Mouse (Mus musculus) stomach, embryonic 15.5 days (tissue): ENCODE results near the gene Wwtr1. TPM values are rescaled to one million over a fixed set of nuclear protein-coding genes. Genes with fewer than 3 reads are reported as not detected.
A peak's percentile ranks its signal among the peaks of the same experiment; 100 is the strongest.

Experiments used
- ATAC-seq: fragments of 200-750 bp; cut with Nextera tagmentation; 2 replicates; pipeline ENCODE4 v1.8.0; 2017; ENCODE audit warnings: low read depth, moderate number of reproducible peaks, moderate TSS enrichment; ENCODE audit not compliant: insufficient read depth, low FRiP score
- H3K27ac ChIP-seq: fragments of 300-500 bp; sonication (generic); 2 replicates; pipeline ENCODE4 v1.5.1; 2015; ENCODE audit warnings: mild to moderate bottlenecking, inconsistent platforms
- H3K27me3 ChIP-seq: fragments of 300-500 bp; sonication (generic); replicated peaks from 2 replicates; pipeline ENCODE4 v1.6.1; 2015; ENCODE audit warnings: inconsistent platforms
- H3K36me3 ChIP-seq: fragments of 300-500 bp; sonication (generic); 2 replicates; pipeline ENCODE4 v1.6.1; 2015; ENCODE audit warnings: inconsistent platforms
- H3K4me1 ChIP-seq: fragments of 300-500 bp; sonication (generic); 2 replicates; pipeline ENCODE4 v1.6.1; 2015; ENCODE audit warnings: inconsistent platforms
- H3K4me2 ChIP-seq: fragments of 300-500 bp; sonication (generic); 2 replicates; pipeline ENCODE4 v1.6.1; 2015; ENCODE audit warnings: mild to moderate bottlenecking, inconsistent platforms
- H3K4me3 ChIP-seq: fragments of 300-500 bp; sonication (generic); replicated peaks from 2 replicates; pipeline ENCODE4 v1.5.1; 2015; ENCODE audit warnings: inconsistent platforms
- H3K9ac ChIP-seq: fragments of 300-500 bp; sonication (generic); 2 replicates; pipeline ENCODE4 v1.6.1; 2015; ENCODE audit warnings: inconsistent platforms
- H3K9me3 ChIP-seq: fragments of 300-500 bp; sonication (generic); 2 replicates; pipeline ENCODE4 v1.6.1; 2016; ENCODE audit warnings: inconsistent platforms
- WGBS: fragments of 180-500 bp; shearing (Covaris S2); methylation state at CpG from one replicate; pipeline ENCODE4 v1.1.7; 2015; 5-methylcytosine and 5-hydroxymethylcytosine counted together
- polyA plus RNA-seq: library from polyadenylated mRNA; unstranded; fragments of >200 nt; fragmentation: Nextera tagmentation; extraction: Ambion mirVana; gene quantifications from 2 replicates; pipeline ENCODE4 v1.2.1, GENCODE M21; 2015

Gene Wwtr1
- polyA plus RNA-seq, 1 experiment from 2014 or later, result 18.9 TPM

DNA sequence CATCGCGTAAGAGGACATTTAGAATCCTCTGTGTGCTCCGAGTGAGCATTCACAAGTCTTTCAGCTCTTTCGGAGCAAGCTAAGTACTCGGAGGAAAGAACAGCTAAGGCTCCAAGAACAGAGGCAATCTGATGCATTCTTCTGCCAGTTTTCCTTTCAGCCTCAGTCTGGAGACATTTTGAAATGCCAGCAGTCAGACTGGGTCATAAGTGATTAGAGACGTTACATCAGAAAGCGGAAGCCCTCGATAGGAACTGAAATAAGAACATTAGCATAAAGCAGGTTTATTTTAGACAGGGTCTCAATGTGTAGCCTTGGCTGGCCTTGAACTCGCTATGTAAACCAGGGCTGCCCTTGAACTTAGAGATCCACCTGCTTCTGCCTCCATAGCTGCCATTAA is 41.8 kb downstream of the Wwtr1 start:
- Histone ChIP-seq H3K27ac (no peak overlapping the region), H3K9ac (no peak overlapping the region), H3K4me2 (no peak overlapping the region), H3K9me3 (no peaks in the 10 kb centered on the region), H3K36me3 (no peaks in the 10 kb centered on the region), H3K4me1 (peaks cover 6% of the 10 kb centered on the region; the same call in 1 of the 2 replicates), H3K4me3 (no peak overlapping the region), H3K27me3 (no peaks in the 10 kb centered on the region)
- WGBS, result 80% methylated on average over 9 of the region's 9 CpGs
- no peak for ATAC-seq

DNA sequence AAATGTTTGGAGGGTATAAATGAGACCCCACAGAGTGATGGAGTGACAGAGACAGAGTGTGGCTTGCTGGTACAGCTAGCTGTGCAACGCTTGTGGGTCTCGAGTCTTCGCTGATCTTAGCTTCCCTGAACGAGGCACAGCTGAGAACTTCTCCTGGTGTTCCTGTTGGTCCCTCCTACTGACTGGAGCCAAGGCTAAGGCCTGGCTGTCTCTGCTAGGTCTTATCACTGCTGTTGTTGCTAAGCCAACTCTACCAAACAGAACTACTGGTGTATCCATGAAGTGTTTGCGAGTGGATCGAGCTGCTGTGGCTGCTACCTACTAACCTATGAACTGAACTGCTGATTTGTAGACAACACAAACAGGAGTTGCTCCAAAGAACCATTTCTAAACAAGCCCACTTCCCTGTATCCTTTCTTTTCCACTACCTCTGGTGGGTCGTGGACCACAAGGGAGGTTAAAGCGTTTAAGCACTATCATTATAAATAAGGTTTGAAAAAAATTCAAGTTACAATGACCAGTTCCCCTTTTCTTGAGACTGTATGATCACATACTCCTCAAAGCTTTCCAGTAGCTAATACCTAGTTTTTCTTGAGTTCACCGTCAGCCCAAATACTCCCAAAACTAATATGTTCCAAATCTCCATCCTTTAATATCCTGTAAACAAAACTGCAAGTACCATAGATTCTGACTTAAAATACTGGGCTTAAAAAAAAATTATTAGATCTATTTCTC is 42.6 kb downstream of the Wwtr1 start:
- H3K27me3 ChIP-seq, result no peaks in the 10 kb centered on the region
- peaks cover 6% of the 10 kb centered on the region; the same call in 1 of the 2 replicates for H3K4me1 ChIP-seq
- no peaks in the 10 kb centered on the region for H3K36me3 ChIP-seq
- no peaks in the 10 kb centered on the region for H3K9me3 ChIP-seq
- WGBS, result 82% methylated on average over 9 of the region's 9 CpGs
- no peak overlapping the region for H3K27ac ChIP-seq
- H3K9ac ChIP-seq, result no peak overlapping the region
- no peak overlapping the region for H3K4me3 ChIP-seq
- ATAC-seq, result no peak
- H3K4me2 ChIP-seq, result no peak overlapping the region

DNA sequence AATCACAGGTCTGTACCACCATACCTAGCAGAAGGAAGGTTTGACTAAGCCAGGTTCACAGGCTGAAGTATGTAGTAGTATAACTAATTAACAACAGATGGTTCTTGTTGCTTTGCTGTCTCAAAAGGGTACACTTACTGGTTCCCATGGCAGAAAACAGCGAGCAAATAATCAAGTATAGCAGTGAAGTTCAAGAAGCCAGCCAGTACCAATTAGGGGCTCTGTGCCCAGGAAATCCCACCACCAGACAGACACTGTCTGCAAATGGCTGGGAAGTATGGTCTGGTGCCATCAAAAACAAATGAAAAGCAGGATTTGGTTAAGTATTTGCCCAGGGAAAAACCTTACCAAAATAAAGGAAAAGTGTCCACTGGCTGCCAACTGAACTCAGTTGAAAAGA is 44.9 kb downstream of the Wwtr1 start:
- H3K4me2 ChIP-seq, result no peak overlapping the region
- H3K27ac ChIP-seq, result no peak overlapping the region
- no peaks in the 10 kb centered on the region for H3K36me3 ChIP-seq
- H3K27me3 ChIP-seq, result no peaks in the 10 kb centered on the region
- 64% methylated on average over 1 of the region's 1 CpGs for WGBS
- H3K4me3 ChIP-seq, result no peak overlapping the region
- H3K9me3 ChIP-seq, result no peaks in the 10 kb centered on the region
- H3K9ac ChIP-seq, result no peak overlapping the region
- H3K4me1 ChIP-seq, result peaks cover 2% of the 10 kb centered on the region; the same call in 1 of the 2 replicates
- no peak for ATAC-seq

DNA sequence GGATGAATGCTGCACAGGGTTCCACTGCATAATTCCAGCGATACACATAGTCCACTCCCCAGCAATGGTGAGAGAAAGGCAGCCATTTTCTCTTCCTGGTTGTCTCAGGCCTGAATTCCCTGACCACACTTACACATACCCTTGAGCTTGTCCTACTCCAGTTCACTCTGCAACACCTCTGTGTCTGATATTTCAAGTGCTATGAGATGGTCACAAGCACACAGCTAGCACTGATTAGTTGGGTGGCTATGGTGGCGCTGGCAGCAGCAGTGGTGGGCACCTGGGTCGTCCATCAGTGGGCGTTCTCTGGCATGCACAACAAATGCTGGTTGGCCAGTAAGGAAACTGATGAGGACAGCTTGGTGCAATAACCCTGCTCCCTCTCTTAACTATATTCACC is 45.5 kb downstream of the Wwtr1 start:
- ATAC-seq, result no peak
- no peaks in the 10 kb centered on the region for H3K36me3 ChIP-seq
- no peak overlapping the region for H3K4me3 ChIP-seq
- H3K4me1 ChIP-seq, result no peaks in the 10 kb centered on the region
- H3K9me3 ChIP-seq, result no peaks in the 10 kb centered on the region
- no peak overlapping the region for H3K4me2 ChIP-seq
- no peak overlapping the region for H3K27ac ChIP-seq
- H3K27me3 ChIP-seq, result no peaks in the 10 kb centered on the region
- 93% methylated on average over 4 of the region's 4 CpGs for WGBS
- H3K9ac ChIP-seq, result no peak overlapping the region

DNA sequence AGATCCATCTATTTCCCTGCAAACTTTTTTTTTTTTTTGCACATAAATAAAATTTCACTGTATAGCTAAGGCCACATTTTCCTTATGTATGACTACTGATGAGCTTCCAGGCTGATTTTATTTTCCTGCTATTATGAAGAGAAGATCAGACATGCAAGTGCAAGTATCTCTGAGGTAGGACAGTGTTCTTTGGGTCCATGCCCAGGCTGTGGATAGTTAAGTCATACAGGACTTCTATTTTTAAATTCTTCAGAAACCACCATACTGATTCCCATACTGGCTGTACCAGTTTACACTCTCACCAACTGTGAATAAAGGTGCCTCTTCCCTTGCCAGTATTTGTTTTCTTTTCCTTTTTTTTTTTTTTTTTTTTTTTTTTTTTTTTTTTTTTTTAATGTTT is 48.6 kb downstream of the Wwtr1 start:
- no peaks in the 10 kb centered on the region for H3K27me3 ChIP-seq

DNA sequence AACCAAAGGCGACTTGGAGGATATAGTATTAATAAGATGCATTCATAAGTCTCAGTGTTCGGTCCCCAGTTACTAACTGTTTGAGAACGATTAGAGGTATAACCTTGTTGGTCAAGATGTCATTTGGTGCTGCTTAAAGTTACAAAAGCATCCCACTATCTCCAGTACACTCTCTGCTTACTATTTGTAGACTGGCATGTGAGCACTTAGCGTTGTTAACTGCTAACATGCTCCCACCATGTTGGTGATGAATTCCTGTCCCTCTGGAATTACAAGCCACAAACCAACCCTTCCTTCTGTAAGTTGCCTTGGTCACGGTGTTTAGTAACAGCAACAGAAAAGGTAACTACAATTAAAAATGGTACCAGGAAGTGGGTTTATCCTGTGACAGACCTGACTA is 52.6 kb downstream of the Wwtr1 start:
- Histone ChIP-seq H3K9me3 (no peaks in the 10 kb centered on the region), H3K36me3 (no peaks in the 10 kb centered on the region), H3K27ac (no peak overlapping the region), H3K4me3 (no peak overlapping the region), H3K9ac (no peak overlapping the region), H3K27me3 (no peaks in the 10 kb centered on the region), H3K4me2 (no peak overlapping the region), H3K4me1 (no peaks in the 10 kb centered on the region; the same call in 1 of the 2 replicates)
- no peak for ATAC-seq
- 93% methylated on average over 5 of the region's 5 CpGs for WGBS

More for the DNA sequence above, 48.6 kb downstream of the Wwtr1 start:
- Histone ChIP-seq H3K4me2 (no peak overlapping the region), H3K9me3 (no peaks in the 10 kb centered on the region), H3K27ac (no peak overlapping the region), H3K4me1 (no peaks in the 10 kb centered on the region), H3K4me3 (no peak overlapping the region), H3K36me3 (no peaks in the 10 kb centered on the region), H3K9ac (no peak overlapping the region)
- ATAC-seq, result no peak

DNA sequence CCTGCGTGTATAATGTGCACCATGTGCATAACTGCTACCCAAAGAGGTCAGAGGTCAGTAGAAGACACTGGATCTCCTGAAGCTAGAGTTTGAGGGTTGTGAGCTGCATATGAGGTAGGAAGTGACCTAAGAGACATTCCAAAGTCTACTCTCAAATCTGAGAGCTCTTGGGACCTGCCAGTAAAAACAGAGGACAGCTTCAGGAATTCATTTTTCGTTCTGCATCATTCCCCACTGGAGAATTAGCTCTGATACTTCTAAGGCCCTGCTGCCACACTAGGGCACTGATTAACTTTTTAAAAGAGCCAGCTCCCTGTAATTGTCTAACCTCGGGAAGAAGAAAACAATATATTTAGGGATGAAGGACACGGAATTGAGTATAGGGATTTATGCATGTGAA is 53.8 kb downstream of the Wwtr1 start:
- WGBS, result 88% methylated on average over 4 of the region's 4 CpGs
- Histone ChIP-seq H3K9me3 (no peaks in the 10 kb centered on the region), H3K27me3 (no peaks in the 10 kb centered on the region), H3K27ac (no peak overlapping the region), H3K36me3 (no peaks in the 10 kb centered on the region), H3K4me3 (no peak overlapping the region), H3K9ac (no peak overlapping the region), H3K4me1 (no peaks in the 10 kb centered on the region; the same call in 1 of the 2 replicates), H3K4me2 (no peak overlapping the region)
- no peak for ATAC-seq

DNA sequence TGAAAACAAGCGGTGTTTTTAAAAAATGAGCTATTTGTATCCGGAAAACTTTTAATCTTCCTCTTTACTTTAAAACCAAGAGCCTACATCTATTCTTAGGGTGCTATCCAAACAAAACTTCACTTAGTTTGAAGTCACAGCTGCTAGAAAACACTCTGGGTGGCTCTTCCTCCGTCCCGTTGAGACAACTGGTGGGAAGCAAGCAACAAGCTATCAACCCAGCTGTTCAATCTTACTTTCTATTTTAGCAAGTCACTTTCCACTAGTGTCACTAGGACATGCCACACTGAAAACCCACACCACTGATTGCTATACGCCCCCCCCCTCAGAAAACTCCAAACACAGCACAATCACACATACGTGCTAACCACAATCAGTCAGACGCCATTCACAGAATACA is 55.7 kb downstream of the Wwtr1 start:
- no peak overlapping the region for H3K9ac ChIP-seq
- no peaks in the 10 kb centered on the region; the same call in 1 of the 2 replicates for H3K4me1 ChIP-seq
- H3K36me3 ChIP-seq, result no peaks in the 10 kb centered on the region
- ATAC-seq, result no peak
- WGBS, result 80% methylated on average over 7 of the region's 7 CpGs
- H3K27me3 ChIP-seq, result no peaks in the 10 kb centered on the region
- no peak overlapping the region for H3K4me2 ChIP-seq
- 0 out of 2 replicates have a peak overlapping the region, but pooled peaks have one; percentile 18 for H3K27ac ChIP-seq
- no peaks in the 10 kb centered on the region for H3K9me3 ChIP-seq
- H3K4me3 ChIP-seq, result no peak overlapping the region

DNA sequence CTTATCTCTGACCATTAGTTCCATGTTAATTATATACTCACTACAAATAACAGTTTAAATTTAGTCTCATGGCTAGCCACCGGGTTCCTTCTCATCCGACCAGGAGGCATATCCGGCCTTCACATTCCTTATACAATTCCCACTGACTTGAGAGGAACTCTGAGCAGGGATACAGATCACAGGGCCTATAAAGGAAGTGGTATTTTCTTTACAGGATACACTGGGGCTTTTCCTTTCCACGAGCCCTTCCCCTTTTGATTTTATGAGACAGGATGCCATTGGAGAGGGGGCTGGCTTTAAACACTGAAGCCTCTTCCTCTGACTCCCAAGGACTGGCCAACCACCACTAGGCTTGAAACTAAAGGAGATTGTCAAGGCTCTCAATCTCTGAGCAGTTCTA is 59.6 kb downstream of the Wwtr1 start:
- H3K36me3 ChIP-seq, result no peaks in the 10 kb centered on the region
- H3K27me3 ChIP-seq, result no peaks in the 10 kb centered on the region
- 70% methylated on average over 4 of the region's 4 CpGs for WGBS
- H3K4me1 ChIP-seq, result peaks cover 11% of the 10 kb centered on the region
- H3K4me3 ChIP-seq, result no peak overlapping the region
- H3K4me2 ChIP-seq, result no peak overlapping the region
- no peak overlapping the region for H3K27ac ChIP-seq
- H3K9ac ChIP-seq, result no peak overlapping the region
- H3K9me3 ChIP-seq, result no peaks in the 10 kb centered on the region
- no peak for ATAC-seq

DNA sequence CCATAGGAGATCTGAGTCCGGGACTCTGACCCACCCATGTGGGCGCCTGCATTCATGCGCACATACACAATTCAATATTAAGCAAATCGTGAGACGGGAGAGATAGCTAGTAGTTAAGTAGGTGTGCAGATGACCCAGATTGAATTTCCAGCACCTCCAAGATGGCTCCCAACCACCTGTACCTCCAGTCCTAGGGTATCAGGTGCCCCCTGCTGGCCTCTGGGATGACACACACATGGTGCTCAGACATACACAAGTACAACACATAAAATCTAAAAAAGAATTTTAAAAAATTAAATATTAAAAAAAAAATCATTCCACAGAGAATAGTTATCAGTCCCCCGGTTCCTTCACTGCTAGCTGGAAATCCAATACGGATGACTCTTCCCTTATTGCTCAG is 60.7 kb downstream of the Wwtr1 start:
- Histone ChIP-seq H3K9ac (no peak overlapping the region), H3K4me2 (no peak overlapping the region), H3K4me3 (no peak overlapping the region), H3K4me1 (peaks cover 13% of the 10 kb centered on the region), H3K9me3 (no peaks in the 10 kb centered on the region), H3K27ac (no peak overlapping the region), H3K36me3 (no peaks in the 10 kb centered on the region), H3K27me3 (no peaks in the 10 kb centered on the region)
- 92% methylated on average over 7 of the region's 7 CpGs for WGBS
- no peak for ATAC-seq

DNA sequence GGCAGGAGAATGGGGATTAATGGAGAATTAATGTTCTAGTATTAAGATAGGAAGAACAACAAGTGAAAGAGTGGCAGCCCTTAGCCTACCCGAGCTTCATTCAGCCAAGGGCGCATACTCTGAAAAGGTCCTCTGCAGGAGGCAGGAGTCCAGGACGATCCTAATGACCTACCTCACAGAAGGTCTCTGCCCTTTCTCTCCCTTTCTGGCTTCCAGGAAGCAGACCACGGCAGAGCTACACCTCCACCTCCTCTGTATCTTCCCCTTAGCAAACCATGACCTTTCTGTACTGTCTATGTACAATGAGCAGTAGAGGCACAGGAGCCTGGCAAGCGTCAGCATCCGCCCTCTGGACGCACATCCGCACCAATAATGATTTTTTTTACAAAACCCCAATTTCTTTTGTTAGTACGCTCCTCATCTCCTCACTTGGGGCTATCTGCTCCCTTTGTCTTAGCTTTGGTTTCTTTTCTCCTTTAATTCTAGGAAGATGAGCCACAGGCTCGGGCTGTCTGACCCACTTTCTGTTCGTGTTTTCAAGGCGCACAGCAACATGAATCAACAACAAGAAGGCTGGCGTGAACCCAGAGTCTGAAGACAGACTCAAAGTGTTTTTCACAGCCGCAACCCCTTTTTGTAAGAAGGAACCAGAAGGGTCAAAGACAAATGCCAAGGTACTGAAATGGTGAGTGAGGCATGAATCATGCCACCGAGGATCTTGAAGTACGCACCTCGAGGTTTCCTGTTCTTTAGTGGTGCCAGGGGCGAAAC is 63.7 kb downstream of the Wwtr1 start:
- no peak for ATAC-seq
- H3K9ac ChIP-seq, result no peak overlapping the region
- no peaks in the 10 kb centered on the region for H3K27me3 ChIP-seq
- no peak overlapping the region for H3K4me2 ChIP-seq
- WGBS, result 75% methylated on average over 18 of the region's 18 CpGs
- H3K4me1 ChIP-seq, result peaks cover 15% of the 10 kb centered on the region
- no peaks in the 10 kb centered on the region for H3K9me3 ChIP-seq
- no peak overlapping the region for H3K27ac ChIP-seq
- no peak overlapping the region for H3K4me3 ChIP-seq
- H3K36me3 ChIP-seq, result no peaks in the 10 kb centered on the region

DNA sequence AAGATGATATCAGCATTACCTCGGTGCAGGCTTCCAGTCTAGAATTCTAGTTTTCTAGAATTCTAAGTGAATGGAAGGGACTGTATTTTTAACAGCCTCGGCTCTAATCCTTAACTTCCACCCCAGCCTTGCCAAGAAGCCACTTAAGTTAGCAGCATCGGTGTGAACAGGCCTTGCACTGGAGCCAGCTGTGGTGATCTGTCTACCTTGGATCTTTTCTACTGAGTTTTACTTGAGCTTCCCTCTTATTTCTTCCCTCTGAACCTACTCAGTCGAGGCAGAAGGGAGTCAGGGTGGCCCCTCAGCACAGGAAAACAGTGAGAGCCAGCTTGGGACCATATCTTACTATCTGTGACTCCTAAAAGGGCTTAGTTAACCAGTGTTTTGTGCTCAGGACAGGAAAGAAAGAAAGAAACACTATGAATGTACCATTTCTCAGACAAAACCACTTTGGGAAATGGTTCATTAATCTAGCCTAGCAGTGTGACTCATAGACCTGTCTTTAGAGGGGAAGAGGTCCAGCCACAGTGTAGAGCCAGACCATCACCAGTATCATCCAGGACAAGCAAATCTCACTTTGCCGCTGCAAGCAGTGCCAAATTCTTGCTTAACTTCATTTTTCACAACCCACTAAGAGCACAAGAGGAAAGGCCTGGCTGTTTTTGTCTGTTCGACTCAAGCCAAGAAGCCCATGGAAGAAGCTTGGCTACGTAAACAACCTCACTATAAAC is 65.6 kb downstream of the Wwtr1 start:
- no peaks in the 10 kb centered on the region for H3K9me3 ChIP-seq
- no peaks in the 10 kb centered on the region for H3K27me3 ChIP-seq
- no peaks in the 10 kb centered on the region for H3K36me3 ChIP-seq
- no peak overlapping the region for H3K4me2 ChIP-seq
- H3K9ac ChIP-seq, result no peak overlapping the region
- H3K4me3 ChIP-seq, result no peak overlapping the region
- 51% methylated on average over 7 of the region's 7 CpGs for WGBS
- no peak; the same call in 1 of the 2 replicates for ATAC-seq
- peaks cover 15% of the 10 kb centered on the region for H3K4me1 ChIP-seq
- peak overlapping the region; percentile 64 for H3K27ac ChIP-seq
